Mouse (Mus musculus): Measurements from ENCODE around the gene Lyzl4. TPM values are rescaled to one million over a fixed set of nuclear protein-coding genes. Genes with fewer than 3 reads are reported as not detected.

Gene Lyzl4
- polyA plus RNA-seq (2012), result not detected in 2 replicates

DNA sequence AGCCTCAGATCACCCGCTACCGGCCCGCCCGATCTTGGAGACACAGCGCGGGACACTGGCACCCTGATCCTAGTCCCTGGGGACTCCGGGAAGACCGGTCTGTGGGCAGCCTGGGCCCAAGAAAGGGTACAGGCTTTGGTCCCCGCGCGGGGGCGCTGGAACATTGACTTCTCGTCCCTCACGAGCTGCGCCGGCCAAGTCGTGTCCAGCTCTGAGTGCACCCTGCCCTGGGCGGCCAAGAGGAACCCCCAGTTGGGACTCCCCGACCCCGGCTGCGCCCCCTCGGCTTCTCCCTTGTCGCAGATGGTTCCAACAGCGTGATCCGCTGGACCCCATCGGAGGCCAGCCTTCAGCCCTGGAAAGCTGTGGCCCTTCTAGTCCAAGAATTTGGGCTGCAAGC is at the start of gene Lyzl4:
Gene Lyzl4, minus strand, starts transcription at position 96 of the 400 bp plus-strand sequence.
- TF ChIP-seq GATA1 (IDR thresholded peaks at IDR 0.05; ENCODE audit: low read length), result no peak

DNA sequence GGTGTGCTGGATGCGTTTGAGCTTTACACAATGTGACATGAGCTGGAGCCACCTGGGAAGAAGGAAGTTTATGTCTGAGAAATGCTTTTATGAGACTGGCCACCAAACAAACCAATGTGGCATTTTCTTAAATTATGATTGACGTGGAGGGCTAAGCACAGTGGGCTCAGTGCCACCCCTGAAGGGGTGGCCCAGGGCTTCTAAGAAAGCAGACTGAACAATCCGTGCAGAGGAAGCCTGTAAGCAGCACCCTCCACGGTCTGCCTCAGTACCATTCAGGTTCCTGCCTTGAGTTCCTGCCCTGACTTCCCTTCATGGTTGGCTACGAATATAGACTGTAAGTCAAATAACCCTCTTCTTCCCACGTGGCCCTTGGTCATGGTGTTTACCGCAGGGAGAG is 48.8 kb upstream of the Lyzl4 start:
- TF ChIP-seq GATA1 (IDR thresholded peaks at IDR 0.05; ENCODE audit: low read length), result no peak

DNA sequence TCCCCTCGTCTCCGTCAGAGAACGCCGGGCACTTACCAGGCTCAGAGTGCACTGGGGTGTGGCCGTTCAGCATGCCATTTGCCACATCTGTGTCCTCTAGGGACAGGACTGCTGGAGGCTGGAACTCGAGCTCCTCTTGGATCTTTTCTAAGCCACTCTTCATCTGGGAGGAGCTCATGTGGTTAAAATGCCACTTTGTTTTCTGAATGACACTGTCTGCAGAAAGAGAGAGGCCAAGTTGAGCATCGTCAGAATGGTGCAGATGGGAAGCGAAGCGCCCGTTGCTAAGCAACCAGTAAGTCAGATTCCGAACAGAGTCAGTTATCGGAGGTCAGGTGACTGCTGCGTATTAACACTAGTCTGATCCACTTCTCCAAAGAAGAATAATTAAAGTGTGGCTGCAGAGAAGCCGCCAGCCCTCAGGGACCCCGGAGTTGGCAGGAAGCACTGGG is 48.3 kb upstream of the Lyzl4 start:
- no peak for TF ChIP-seq GATA1 (IDR thresholded peaks at IDR 0.05; ENCODE audit: low read length)

DNA sequence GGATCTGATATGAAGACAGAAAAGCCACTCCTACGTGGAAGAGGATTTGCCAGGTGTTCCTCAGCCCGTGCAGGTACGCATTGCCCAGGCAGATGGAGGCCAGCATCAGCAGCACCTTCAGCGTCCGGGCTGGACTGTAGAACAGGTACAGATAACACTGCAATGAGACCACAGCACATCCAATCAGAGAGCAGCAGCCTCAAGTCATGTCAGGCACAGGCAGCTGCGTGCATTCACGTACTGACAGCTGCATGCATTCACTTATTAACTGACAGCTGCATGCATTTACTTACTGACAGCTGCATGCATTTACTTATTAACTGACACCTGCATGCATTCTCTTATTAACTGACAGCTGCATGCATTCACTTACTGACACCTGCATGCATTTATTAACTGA is 42.8 kb upstream of the Lyzl4 start:
- no peak for TF ChIP-seq GATA1 (IDR thresholded peaks at IDR 0.05; ENCODE audit: low read length)

DNA sequence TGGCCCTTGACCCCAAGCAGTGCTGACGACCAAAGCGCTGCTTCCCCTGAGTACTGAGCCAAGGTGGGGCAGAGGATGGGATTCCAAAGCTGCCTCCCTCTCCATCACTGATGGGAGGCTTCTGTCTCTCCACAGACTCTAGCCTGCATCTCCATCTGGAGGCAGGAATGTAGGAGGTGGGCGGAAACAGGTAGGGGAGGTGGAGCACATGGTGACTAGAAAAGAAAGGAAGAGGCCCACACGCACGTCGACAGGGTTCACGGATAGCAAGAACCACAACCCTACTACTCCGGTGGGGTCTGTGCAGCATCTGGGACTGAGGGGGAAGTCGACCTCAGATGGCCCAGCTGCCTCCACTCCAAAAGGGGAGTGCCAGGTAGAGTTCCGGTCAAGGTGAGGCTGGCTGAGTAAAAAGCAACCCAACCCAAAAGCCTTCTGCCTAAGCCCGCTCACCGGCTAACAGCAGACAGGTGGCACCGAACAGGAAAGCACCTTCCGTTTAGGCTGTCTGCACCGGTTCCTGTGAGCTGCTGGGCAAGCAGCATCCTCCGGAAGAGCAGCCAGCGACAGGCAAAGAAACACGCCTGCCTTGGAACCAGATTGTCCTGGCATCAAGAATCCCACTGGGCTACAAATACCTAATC is 40.3 kb upstream of the Lyzl4 start:
- no peak for TF ChIP-seq GATA1 (IDR thresholded peaks at IDR 0.05; ENCODE audit: low read length)

DNA sequence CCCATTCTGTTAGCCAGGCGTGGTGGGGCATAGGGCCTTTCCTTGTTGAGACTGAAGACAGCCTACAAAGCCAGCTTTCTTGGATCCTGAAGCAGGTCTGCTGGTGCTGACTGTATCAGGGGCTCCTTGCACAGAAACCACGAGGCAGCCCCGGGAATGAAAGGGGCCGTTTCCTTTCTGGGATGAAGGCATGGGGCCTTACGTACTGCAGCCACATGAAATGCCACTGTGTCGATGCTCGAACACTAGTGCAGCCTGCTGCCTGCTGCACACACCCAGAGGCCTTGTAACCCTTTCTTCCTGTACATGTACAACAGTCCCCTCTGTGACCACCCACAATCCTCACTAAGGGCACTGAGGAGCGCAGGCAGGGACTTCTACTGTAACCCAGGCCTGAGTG is 39.3 kb upstream of the Lyzl4 start:
- no peak for TF ChIP-seq GATA1 (IDR thresholded peaks at IDR 0.05; ENCODE audit: low read length)

DNA sequence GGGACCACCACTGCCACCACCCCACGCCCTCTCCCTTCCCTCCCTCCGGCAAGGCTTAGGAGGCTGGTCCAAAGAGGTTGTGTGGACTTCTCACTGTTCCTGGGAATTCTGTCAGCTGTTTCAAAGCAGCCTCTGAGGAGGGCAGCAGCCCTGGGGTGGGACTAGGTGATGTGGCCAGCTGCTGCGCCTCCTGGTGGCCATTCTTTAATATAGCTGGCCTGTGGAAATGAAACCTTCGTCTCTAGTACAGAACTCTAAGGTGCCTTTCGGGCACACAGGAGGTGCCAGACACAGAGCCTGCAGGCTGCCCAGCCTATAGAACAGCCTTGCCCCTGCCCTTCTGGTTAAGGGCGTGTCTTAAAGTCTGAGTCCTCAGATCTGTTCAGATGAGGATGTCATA is 37.7 kb upstream of the Lyzl4 start:
- no peak for TF ChIP-seq GATA1 (IDR thresholded peaks at IDR 0.05; ENCODE audit: low read length)

DNA sequence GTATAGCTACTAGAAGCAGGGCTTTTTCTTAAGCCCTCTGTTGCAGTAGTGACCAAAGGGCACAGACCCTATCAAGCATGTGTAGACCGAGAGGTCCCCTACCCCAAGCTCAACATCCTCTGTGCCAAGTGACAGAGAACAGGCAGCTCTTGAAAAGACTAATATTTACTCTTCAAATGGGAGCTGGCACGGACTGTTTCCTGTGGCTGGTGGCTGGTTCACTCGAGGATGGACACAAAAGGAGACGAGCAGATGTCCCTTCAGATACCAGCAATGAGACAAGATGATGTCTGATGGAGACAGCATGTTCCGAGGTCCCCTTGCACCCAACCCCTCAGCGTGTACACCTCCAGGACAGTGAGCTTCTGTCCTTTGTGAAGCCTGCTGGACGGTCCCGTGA is 35.6 kb upstream of the Lyzl4 start:
- no peak for TF ChIP-seq GATA1 (IDR thresholded peaks at IDR 0.05; ENCODE audit: low read length)

DNA sequence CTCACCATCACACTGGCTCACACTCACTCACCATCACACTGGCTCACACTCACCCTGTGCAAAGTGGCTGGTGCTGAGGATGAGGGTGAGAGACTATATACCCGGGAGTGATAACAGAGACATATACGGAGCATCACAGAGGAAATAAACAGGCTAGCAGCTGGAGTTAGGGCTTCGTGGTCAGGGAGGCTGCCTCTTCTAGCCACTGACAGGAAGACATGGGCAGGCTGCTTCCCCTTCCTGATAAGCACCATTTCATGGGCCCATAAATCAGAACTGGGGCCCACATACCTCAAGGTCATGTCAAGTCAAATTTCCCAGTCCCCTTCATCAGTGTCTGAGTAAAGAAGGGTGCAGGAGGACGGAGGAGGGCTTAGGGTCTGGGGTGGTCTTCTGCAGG is 35.2 kb upstream of the Lyzl4 start:
- TF ChIP-seq GATA1 (IDR thresholded peaks at IDR 0.05; ENCODE audit: low read length), result no peak

DNA sequence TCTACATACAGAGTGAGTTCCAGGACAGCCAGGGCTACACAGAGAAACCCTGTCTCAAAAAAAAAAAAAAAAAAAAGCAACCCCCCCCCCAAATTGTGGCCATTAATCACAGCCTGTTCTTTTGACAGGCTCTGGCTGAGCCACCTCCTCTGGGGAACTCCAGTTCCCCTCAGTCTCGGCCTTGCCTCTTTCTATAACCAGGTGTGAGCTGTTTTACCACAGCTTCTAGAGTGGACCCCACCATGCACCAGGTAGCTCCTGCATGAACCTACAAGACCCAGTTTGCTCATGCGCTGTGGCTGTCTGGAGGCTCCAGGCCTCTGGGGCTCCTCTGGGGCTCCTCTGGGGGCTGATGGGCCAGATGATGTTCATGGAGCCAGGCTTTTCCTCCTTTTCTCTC is 33.7 kb upstream of the Lyzl4 start:
- TF ChIP-seq GATA1 (IDR thresholded peaks at IDR 0.05; ENCODE audit: low read length), result no peak

DNA sequence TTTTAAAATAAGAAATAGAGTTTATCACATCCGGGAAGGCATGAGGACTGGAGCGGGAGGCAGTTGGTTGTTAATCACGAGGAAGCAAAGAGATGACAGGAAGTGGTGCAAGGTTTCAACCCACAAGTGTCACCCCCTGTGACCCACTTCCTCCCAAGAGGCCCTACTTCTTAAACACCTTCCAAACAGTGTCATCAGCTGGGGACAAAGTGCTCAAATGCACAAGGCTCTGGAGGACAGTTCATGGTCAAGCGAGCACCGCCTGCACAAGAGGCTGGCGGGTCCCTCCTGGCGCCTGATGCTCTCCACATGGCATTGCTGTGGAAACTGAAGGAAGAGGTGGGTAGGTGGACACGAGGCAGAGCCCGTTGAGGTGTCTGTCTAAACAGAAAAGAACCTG is 33.1 kb upstream of the Lyzl4 start:
- no peak for TF ChIP-seq GATA1 (IDR thresholded peaks at IDR 0.05; ENCODE audit: low read length)

DNA sequence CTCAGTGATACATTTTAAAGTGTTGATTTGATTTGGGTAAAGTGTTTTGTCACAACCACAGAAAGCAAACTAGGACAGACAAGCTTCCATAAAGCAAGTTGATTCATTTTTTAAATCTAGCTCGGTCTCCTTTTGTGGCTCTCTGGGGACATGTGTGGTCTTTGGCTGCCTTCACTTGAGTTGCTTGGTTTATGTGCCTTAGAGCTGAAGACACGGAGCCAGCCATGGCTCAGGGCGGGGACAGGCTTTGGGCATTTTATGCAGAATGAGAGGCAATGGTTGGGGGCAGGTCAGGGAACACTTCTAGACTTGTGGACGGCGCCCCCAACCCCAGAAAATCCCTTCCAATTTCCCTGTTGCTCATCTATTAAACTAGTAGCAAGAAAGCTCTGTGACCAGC is 31.8 kb upstream of the Lyzl4 start:
- no peak for TF ChIP-seq GATA1 (IDR thresholded peaks at IDR 0.05; ENCODE audit: low read length)

DNA sequence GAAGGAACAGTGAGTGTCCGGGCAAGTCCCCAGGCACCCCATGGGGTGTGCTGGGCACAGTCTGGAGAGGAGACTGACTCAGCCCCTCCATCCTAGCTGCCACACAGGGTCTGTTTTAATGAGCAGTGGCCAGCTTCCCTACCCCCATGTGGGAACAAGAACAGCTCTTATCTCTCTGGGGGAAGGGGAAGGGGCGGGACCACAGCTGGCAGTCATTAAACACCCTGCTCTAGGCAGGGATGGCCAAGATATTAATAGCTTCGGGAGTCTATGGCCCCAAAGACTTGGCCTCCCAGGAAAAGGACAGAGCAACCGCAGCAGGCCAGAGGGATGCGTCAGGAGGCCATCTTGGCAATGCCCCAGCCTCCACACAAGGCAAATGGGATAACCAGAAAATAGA is 30.4 kb upstream of the Lyzl4 start:
- no peak for TF ChIP-seq GATA1 (IDR thresholded peaks at IDR 0.05; ENCODE audit: low read length)

DNA sequence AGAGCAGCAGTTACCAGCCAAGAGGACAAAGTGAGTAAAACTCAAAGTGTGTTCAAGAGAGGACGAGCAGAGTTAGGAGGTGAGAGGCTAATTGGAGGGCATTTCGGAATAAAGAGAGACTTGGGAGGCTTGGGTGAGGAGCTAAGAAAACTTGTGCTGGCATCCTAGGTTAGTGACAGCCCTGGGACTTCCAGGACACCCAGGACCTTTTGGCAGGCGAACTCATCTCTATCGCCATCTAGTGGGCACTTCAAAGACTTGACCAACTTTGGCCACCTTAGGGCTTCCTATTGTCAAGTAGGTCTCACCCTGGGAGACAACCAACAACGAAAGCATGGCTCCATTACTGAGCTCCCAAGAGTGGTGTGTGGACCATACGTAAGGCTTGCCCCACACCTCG is 29.4 kb upstream of the Lyzl4 start:
- TF ChIP-seq GATA1 (IDR thresholded peaks at IDR 0.05; ENCODE audit: low read length), result no peak

DNA sequence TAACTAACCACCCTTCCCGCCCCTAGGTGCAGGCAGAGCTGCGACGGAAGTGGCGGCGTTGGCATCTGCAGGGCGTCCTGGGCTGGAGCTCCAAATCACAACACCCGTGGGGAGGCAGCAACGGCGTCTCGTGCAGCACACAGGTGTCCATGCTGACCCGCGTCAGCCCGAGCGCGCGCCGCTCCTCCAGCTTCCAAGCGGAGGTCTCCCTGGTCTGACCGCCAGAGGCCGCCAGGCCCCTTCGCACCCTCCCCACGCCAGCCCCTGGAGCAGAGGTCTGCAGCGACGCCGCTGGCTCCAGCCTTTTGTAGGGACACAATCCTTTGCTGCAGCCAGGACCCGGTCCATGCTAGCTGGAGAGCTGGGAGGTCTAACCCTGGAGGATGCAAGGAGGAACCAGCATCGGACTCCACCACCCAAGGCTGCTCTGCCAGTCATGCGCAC is 27.5 kb upstream of the Lyzl4 start:
- no peak for TF ChIP-seq GATA1 (IDR thresholded peaks at IDR 0.05; ENCODE audit: low read length)

DNA sequence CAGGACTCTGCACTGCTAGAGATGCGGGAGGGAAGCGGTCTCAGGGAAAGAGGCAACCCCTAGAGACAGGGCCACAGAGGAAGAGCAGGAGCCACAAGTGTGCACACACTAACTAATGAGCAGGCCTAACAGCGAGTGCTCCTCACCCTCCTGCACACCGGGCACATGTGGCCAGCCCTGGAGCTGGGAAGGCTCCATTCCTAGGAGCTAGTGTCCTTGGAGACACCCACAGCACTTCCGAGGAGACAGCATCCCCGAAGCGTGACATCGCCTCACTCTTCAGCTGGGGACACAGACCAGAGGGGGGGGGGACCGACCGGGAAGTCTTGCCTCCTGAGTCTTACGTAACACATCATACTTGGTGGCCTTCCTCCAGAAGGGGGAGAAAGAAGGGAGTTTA is 25.9 kb upstream of the Lyzl4 start:
- no peak for TF ChIP-seq GATA1 (IDR thresholded peaks at IDR 0.05; ENCODE audit: low read length)

DNA sequence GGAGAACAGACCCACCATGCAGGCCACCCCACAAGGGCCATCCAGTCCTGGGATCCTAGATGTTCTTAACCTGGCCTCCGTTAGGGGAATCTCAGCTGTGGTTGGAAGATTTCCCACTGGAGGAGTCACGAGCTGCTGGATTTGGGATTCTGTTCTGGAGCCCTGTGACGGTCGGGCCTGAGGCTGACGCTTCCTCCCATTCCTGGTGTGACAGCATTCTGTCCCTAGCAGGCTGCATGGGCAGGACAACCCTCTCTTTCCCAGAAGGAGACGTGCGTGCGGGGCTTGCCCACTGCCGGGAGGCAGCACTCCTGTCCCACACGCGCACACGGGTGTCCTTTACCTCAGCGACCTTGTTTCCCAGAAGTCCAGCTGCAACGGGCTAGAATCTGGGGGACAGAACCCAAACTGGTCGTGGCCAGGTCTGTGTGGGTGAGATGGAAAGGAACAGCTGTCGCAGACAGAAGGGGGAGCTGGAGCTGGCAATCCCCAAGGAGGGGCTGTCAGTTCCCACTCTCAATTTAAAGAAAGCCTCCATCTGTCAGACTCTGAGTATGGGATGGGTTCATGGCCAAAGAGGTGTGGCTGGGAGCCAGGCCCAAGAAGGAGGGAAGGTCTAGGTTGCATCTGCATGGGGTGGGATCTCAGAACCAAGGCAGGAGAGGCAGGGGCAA is 25.2 kb upstream of the Lyzl4 start:
- TF ChIP-seq GATA1 (IDR thresholded peaks at IDR 0.05; ENCODE audit: low read length), result no peak

All from G1E-ER4 (cell line).